Mouse (Mus musculus): ENCODE results near the gene Olfr1303.

Olfr1303 gene

GRCm38 (mm10) chr2:111820240-111820639, at the start of gene Olfr1303:
Gene Olfr1303, minus strand, starts transcription at chr2:111820340.
- DNase-seq (ENCODE audit: low spot score), result no peak

GRCm38 (mm10) chr2:111812936-111813335, 7.2 kb downstream of the Olfr1303 start:
- no peak for DNase-seq (ENCODE audit: low spot score)

GRCm38 (mm10) chr2:111777129-111777528, 43.0 kb downstream of the Olfr1303 start, which contains the start of gene Olfr1302:
Gene Olfr1302, plus strand, starts transcription at chr2:111777429.
- no peak for DNase-seq (ENCODE audit: low spot score)

Data from left cerebral cortex, adult 11 months (tissue).